Mouse (Mus musculus) embryonic fibroblast, embryonic 13.5 days (primary cell): ENCODE measurements around the gene Cbfb. TPM values are rescaled to one million over a fixed set of nuclear protein-coding genes. Genes with fewer than 3 reads are reported as not detected.

Source experiments
- H3K27ac ChIP-seq: 2 replicates; pipeline ENCODE4 v1.5.1; 2012; ENCODE audit warnings: low read length, control low read depth, inconsistent platforms; ENCODE audit not compliant: insufficient read depth
- H3K4me1 ChIP-seq: 2 replicates; pipeline ENCODE4 v1.6.1; 2011; ENCODE audit warnings: low read length; ENCODE audit not compliant: control insufficient read depth, insufficient read depth
- H3K4me3 ChIP-seq: 2 replicates; pipeline ENCODE4 v1.5.1; 2011; ENCODE audit warnings: mild to moderate bottlenecking, control low read depth, low read length; ENCODE audit not compliant: insufficient read depth
- CTCF ChIP-seq: IDR thresholded peaks from 2 replicates; pipeline ENCODE4 v1.5.1; 2011; ENCODE audit warnings: mild to moderate bottlenecking, control low read depth, low read length, moderate library complexity, borderline replicate concordance; ENCODE audit not compliant: insufficient read depth
- POLR2A ChIP-seq: IDR thresholded peaks from 2 replicates; pipeline ENCODE4 v1.6.1; 2011; ENCODE audit warnings: low read depth, mild to moderate bottlenecking, control low read depth, low read length, moderate library complexity
- polyA plus RNA-seq: library from polyadenylated mRNA; stranded (reverse); fragments of >200 nt; gene quantifications from 2 replicates; pipeline ENCODE4 v1.2.4, GENCODE M21; 2011; ENCODE audit warnings: low read depth; ENCODE audit not compliant: missing spikeins, insufficient read length

The Cbfb gene
- polyA plus RNA-seq, 1 experiment: 145 TPM

DNA sequence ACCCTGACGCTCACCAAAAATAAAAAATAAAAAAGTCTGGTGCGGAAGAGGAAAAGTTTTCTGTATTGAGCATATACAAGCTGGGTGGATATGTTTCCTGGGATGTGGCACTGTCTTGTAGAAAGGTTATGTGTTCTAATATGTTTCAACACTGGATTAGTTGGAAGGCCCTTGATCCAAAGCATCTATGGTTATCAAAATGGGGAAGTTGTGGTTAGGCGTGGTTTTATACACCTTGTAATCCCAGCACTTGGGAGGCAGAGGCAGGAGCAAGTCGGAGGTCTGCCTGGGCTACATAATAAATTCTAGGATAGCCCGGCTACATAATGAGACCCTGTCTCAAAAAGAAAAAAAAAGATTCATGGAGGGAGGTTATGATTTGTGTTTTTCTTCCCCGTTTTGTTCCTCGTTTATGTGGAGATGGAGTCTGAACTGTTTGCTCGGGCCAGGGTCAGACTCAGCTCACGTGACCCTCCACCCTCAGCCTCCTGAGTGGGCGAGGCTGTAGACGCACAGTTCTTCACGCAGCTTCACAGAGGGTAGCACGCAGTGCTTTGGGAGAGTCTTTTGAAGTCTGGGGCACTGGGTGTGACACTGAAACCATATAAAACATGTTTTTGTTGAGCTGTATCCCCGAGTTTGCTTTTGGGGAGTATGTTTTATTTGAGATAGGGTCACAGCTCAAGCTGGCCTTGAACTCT, 67.1 kb downstream of the Cbfb start:
- H3K4me1 ChIP-seq: no peaks in the 10 kb centered on the region
- H3K27ac ChIP-seq: no peak overlapping the region
- TF ChIP-seq CTCF: no peak
- TF ChIP-seq POLR2A: no peak
- no peak overlapping the region for H3K4me3 ChIP-seq

DNA sequence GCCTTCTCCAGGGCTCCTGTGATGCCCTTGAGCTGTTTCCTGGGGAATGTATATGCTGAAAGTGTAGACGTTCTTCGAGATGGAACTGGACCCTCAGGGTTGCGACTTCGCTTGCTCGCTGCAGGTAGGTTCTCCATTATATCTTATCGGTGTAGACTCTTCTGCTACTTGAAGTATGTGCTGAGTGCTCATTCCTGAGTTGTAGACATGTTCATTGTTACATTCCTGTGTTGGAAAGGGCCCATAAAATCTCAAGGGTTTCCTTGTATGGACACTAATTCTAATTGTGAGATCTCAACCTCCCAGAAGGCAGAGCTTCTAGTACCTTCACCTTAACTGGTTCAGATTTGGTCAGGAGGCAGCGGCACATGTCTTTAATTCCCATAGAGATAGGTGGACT, 70.5 kb downstream of the Cbfb start:
- Histone ChIP-seq H3K27ac (no peak overlapping the region), H3K4me3 (no peak overlapping the region), H3K4me1 (no peaks in the 10 kb centered on the region)
- no peak for TF ChIP-seq POLR2A
- no peak for TF ChIP-seq CTCF

DNA sequence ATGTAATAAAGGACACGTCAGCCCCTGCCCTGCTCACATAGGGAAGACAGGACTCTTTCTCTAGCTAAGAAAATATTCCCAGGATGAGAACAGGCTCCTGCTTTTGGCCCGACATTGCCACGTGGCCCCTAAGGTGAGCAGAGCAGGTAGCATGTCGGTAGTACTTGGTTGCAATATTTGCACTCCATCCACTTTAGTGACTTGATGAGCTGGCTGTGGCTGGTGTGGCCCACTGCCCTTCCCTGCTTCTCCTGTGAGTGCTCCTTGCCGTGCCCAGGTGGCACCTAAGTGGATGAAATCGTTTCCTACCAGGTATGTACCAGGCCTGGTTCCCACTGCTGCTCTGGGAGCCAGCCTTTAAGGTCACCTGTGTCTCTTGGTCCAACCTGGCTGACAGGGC, 81.5 kb downstream of the Cbfb start:
- no peaks in the 10 kb centered on the region for H3K4me1 ChIP-seq
- TF ChIP-seq CTCF (no peak), POLR2A (0 out of 2 replicates have a peak, but pooled peaks have one; percentile 9)
- no peak overlapping the region for H3K27ac ChIP-seq
- no peak overlapping the region for H3K4me3 ChIP-seq

DNA sequence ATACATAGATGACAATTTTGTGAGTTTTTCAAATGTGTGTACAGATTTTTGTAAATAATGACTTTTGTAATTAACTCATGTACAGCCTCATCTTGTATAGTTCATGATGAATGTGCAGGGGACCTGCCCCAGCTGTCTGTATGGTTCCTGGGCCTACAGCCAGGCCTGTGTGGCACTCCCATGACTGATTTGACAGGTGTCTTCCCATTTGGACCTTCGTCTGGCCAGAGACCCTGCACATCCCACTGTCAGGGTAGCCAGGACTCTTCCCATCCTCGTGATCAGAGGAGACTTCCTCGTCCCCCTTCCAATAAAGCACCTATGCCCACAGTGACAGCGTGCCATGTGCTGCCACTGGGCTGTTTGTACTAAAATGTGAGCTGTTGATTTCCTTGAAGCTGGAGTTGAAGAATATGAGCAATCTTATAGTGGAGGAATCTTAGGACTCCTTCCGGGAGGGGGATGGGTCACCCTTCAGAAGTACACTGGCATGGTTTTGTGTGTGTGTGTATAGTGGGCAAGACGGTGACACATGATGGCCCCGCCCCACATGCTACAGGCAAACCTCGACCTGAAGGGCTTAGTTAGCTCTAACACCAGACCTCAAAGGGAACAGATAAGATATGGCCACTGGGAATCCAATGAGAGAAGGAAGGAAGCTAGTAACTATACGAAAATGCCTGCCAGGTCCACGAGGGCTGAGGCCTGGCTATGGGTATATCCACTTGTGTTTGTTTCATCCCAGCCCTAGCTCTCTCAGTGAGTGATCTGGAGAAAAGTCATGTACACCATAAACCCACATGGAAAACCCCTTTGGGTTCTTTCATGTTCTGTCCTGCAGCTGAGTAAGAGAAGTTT, 82.4 kb downstream of the Cbfb start:
- TF ChIP-seq POLR2A (peak; percentile 24), CTCF (no peak)

DNA sequence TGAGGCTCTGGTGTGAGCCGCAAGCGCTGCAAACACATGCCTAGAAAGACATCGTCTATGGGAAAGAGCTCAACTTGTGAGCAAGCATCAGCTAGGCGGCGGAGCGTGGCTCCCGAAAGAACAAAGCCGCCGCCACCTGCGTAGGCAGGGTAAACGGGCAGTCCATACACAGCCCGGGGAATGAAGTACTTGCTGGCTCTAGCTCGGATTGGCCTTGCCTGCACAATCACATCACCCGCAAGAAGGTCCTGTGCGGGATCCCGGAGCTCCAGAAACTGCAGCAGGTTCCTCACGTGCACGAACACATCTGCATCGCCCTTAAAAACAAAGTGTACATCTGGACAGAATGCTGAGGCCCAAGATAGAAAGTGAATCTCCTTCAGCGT, 83.3 kb downstream of the Cbfb start:
- H3K4me3 ChIP-seq: peak overlapping the region; percentile 19; the same call in 1 of the 2 replicates
- TF ChIP-seq POLR2A: no peak
- TF ChIP-seq CTCF: no peak
- 0 out of 2 replicates have a peak overlapping the region, but pooled peaks have one; percentile 1 for H3K27ac ChIP-seq
- no peaks in the 10 kb centered on the region for H3K4me1 ChIP-seq

More for the DNA sequence above, 82.4 kb downstream of the Cbfb start:
- Histone ChIP-seq H3K4me1 (no peaks in the 10 kb centered on the region), H3K4me3 (no peak overlapping the region), H3K27ac (no peak overlapping the region)

DNA sequence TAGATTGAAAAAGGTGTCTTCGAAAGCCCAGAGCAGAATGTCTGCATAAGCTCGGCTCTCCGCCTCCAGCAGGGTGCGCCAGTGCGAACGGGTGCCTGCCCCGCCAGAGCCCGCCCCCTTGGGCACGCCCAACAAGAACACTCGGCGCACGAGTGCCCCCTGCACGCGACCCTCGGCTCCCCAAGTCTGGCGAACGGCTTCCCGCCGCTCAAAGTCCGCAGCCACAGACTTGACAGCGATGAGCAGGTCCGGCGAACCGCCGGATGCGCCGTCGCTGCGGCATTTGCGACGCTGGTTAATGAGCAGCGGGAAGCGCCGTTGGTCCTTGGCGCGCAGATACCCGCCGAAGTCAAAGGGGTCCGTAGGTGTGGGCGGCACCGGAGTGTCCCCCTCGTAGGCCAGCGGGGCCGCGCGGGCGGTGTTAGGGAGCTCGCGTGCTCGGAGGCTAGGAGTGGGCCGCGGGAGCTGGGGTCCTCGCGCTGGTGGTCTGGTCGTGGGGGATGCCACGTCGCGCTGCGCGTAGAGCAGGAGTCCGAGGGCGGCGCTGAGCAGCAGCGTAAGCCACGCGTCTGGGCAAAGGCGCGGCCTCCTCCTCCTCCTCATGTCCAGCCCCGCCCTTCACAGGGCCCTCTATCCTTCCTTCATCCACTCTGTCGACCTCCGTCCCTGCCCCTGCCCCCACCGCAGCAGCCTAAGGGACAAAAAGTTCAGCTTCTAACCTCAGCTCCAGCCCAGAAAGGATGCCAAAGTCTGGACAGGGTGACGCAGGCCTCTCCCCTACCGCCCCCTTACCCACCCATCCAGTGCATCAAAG, 83.9 kb downstream of the Cbfb start:
- TF ChIP-seq POLR2A: peak; percentile 45; the same call in 1 of the 2 replicates
- peak; percentile 86 for TF ChIP-seq CTCF
- Histone ChIP-seq H3K27ac (peak overlapping the region; percentile 91), H3K4me3 (peak overlapping the region; percentile 63), H3K4me1 (no peaks in the 10 kb centered on the region)

DNA sequence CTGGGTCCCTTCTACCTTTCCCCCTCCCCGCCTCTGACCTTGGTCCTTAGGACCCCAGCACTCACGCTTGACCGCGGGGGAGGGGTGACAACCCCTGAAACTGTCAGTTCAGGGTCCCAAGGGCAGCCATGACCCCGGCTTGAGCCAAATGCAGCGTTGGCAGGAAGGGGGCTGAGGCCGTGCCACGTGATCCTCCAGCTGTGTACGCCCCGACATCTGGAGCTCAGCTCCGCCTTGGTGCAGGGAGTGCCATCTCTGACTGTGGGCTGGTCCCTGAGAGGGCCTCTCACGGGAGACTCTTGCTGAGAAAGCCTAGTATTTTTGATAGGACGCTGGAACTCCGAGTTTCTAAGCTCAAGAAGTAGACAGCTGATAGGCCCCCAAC, 84.5 kb downstream of the Cbfb start, which contains the start of gene B3gnt9:
Gene B3gnt9 (minus strand): TSS at position 188 of the 385 bp plus-strand sequence.
- peak within 1 kb of the TSS; percentile 63 for H3K4me3 ChIP-seq
- TF ChIP-seq CTCF: no peak
- peak; percentile 79 for TF ChIP-seq POLR2A
- H3K4me1 ChIP-seq: no peaks in the 10 kb centered on the region
- H3K27ac ChIP-seq: peak within 1 kb of the TSS; percentile 91

DNA sequence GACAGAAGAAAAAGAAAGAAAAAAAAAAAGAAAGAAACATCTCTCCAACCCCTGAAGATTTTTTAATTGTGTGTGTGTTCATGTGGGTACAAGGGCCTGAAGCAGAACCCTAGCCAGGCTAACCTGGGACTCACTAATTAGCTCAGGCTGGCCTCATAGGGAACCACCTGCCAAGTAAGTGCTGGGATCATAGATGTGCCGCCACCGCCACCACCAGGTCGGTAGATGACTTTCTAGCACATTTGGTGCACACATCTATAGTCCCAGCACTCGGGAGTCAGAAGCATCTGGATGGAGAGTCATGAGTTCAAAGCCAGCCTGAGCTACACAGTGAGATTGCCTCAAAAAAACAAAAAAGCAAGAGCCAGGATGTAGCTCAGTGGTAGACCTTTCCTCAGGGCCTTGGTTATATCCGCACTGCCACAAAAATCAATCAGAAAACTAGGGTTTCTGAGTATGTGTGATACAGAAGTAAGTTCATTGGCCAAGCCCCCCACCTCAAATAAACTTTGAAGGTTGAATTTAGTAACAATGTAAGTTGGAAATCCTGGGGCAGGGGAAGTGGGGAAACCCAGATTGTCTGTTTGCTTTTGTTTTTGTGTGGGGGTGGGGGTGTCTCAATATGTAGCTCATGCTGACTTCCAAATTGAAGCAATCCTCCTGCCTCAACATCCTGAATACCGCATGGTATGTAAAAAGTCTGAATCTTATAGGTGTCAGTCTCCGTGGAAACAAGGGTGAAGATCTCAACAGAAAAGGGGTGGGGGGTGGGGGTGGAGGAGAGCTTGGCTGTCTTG, 87.0 kb downstream of the Cbfb start:
- H3K4me3 ChIP-seq: no peak overlapping the region
- no peak overlapping the region for H3K27ac ChIP-seq
- TF ChIP-seq CTCF (no peak), POLR2A (no peak)
- no peaks in the 10 kb centered on the region for H3K4me1 ChIP-seq
